Mouse (Mus musculus): ENCODE data around the gene Tbc1d1. TPM values are rescaled to one million over a fixed set of nuclear protein-coding genes. Genes with fewer than 3 reads are reported as not detected.

The Tbc1d1 gene
- polyA plus RNA-seq, 1 experiment: 0.10 TPM

- Histone ChIP-seq H3K4me3 (replicated peaks) (no peak overlapping the region), H3K9me3 (ENCODE audit: control insufficient read depth, low read length) (no peaks in the 10 kb centered on the region; the same call in 1 of the 2 replicates), H3K36me3 (ENCODE audit: control insufficient read depth) (peaks cover 1% of the 10 kb centered on the region; the same call in 1 of the 2 replicates), H3K27me3 (ENCODE audit: control insufficient read depth) (no peaks in the 10 kb centered on the region), H3K4me1 (ENCODE audit: control insufficient read depth) (peaks cover 6% of the 10 kb centered on the region)
- no peak for TF ChIP-seq TAL1 (IDR thresholded peaks at IDR 0.05; ENCODE audit: low read length)
- TF ChIP-seq GATA1 (IDR thresholded peaks at IDR 0.05; ENCODE audit: low read length): no peak
Measured at GRCm38 (mm10) chr5:64251435-64251834, 95.3 kb downstream of the Tbc1d1 start.

- H3K27me3 ChIP-seq (ENCODE audit: control insufficient read depth): no peaks in the 10 kb centered on the region
Measured at GRCm38 (mm10) chr5:64254278-64254677, 98.2 kb downstream of the Tbc1d1 start.

GRCm38 (mm10) chr5:64254988-64255387 is 98.9 kb downstream of the Tbc1d1 start:
- Histone ChIP-seq H3K4me3 (replicated peaks) (no peak overlapping the region), H3K36me3 (ENCODE audit: control insufficient read depth) (peaks cover 13% of the 10 kb centered on the region), H3K4me1 (ENCODE audit: control insufficient read depth) (peaks cover 6% of the 10 kb centered on the region), H3K9me3 (ENCODE audit: control insufficient read depth, low read length) (no peaks in the 10 kb centered on the region), H3K27me3 (ENCODE audit: control insufficient read depth) (no peaks in the 10 kb centered on the region)
- TF ChIP-seq TAL1 (IDR thresholded peaks at IDR 0.05; ENCODE audit: low read length) (no peak), GATA1 (IDR thresholded peaks at IDR 0.05; ENCODE audit: low read length) (no peak)

More at GRCm38 (mm10) chr5:64254278-64254677, 98.2 kb downstream of the Tbc1d1 start:
- no peak for TF ChIP-seq GATA1 (IDR thresholded peaks at IDR 0.05; ENCODE audit: low read length)
- TF ChIP-seq TAL1 (IDR thresholded peaks at IDR 0.05; ENCODE audit: low read length): no peak
- Histone ChIP-seq H3K4me1 (ENCODE audit: control insufficient read depth) (peaks cover 6% of the 10 kb centered on the region), H3K36me3 (ENCODE audit: control insufficient read depth) (peaks cover 13% of the 10 kb centered on the region), H3K4me3 (replicated peaks) (no peak overlapping the region), H3K9me3 (ENCODE audit: control insufficient read depth, low read length) (no peaks in the 10 kb centered on the region)

GRCm38 (mm10) chr5:64263348-64263747 is 107.2 kb downstream of the Tbc1d1 start:
- peaks cover 2% of the 10 kb centered on the region for H3K36me3 ChIP-seq (ENCODE audit: control insufficient read depth)
- no peaks in the 10 kb centered on the region for H3K9me3 ChIP-seq (ENCODE audit: control insufficient read depth, low read length)
- TF ChIP-seq GATA1 (IDR thresholded peaks at IDR 0.05; ENCODE audit: low read length) (no peak), TAL1 (IDR thresholded peaks at IDR 0.05; ENCODE audit: low read length) (no peak)
- no peaks in the 10 kb centered on the region for H3K27me3 ChIP-seq (ENCODE audit: control insufficient read depth)
- H3K4me1 ChIP-seq (ENCODE audit: control insufficient read depth): no peaks in the 10 kb centered on the region
- H3K4me3 ChIP-seq (replicated peaks): no peak overlapping the region

GRCm38 (mm10) chr5:64263898-64264478 is 107.9 kb downstream of the Tbc1d1 start:
- Histone ChIP-seq H3K4me1 (ENCODE audit: control insufficient read depth) (no peaks in the 10 kb centered on the region), H3K4me3 (replicated peaks) (no peak overlapping the region), H3K36me3 (ENCODE audit: control insufficient read depth) (no peaks in the 10 kb centered on the region; the same call in 1 of the 2 replicates), H3K9me3 (ENCODE audit: control insufficient read depth, low read length) (no peaks in the 10 kb centered on the region), H3K27me3 (ENCODE audit: control insufficient read depth) (no peaks in the 10 kb centered on the region)
- TF ChIP-seq TAL1 (IDR thresholded peaks at IDR 0.05; ENCODE audit: low read length): no peak
- no peak for TF ChIP-seq GATA1 (IDR thresholded peaks at IDR 0.05; ENCODE audit: low read length)

- H3K4me3 ChIP-seq (replicated peaks): no peak overlapping the region
- no peaks in the 10 kb centered on the region for H3K27me3 ChIP-seq (ENCODE audit: control insufficient read depth)
- TF ChIP-seq TAL1 (IDR thresholded peaks at IDR 0.05; ENCODE audit: low read length) (no peak), GATA1 (IDR thresholded peaks at IDR 0.05; ENCODE audit: low read length) (no peak)
- H3K4me1 ChIP-seq (ENCODE audit: control insufficient read depth): no peaks in the 10 kb centered on the region
- peaks cover 2% of the 10 kb centered on the region; the same call in 1 of the 2 replicates for H3K36me3 ChIP-seq (ENCODE audit: control insufficient read depth)
- no peaks in the 10 kb centered on the region for H3K9me3 ChIP-seq (ENCODE audit: control insufficient read depth, low read length)
Measured at GRCm38 (mm10) chr5:64265145-64265544, 109.0 kb downstream of the Tbc1d1 start.

GRCm38 (mm10) chr5:64265906-64266305 is 109.8 kb downstream of the Tbc1d1 start:
- Histone ChIP-seq H3K4me1 (ENCODE audit: control insufficient read depth) (no peaks in the 10 kb centered on the region), H3K36me3 (ENCODE audit: control insufficient read depth) (peaks cover 2% of the 10 kb centered on the region; the same call in 1 of the 2 replicates), H3K27me3 (ENCODE audit: control insufficient read depth) (no peaks in the 10 kb centered on the region), H3K9me3 (ENCODE audit: control insufficient read depth, low read length) (no peaks in the 10 kb centered on the region), H3K4me3 (replicated peaks) (no peak overlapping the region)
- no peak for TF ChIP-seq GATA1 (IDR thresholded peaks at IDR 0.05; ENCODE audit: low read length)

- Histone ChIP-seq H3K9me3 (ENCODE audit: control insufficient read depth, low read length) (no peaks in the 10 kb centered on the region), H3K4me1 (ENCODE audit: control insufficient read depth) (no peaks in the 10 kb centered on the region), H3K4me3 (replicated peaks) (no peak overlapping the region), H3K27me3 (ENCODE audit: control insufficient read depth) (no peaks in the 10 kb centered on the region), H3K36me3 (ENCODE audit: control insufficient read depth) (peaks cover 6% of the 10 kb centered on the region; the same call in 1 of the 2 replicates)
- TF ChIP-seq GATA1 (IDR thresholded peaks at IDR 0.05; ENCODE audit: low read length): no peak
- no peak for TF ChIP-seq TAL1 (IDR thresholded peaks at IDR 0.05; ENCODE audit: low read length)
Measured at GRCm38 (mm10) chr5:64266534-64266933, 110.4 kb downstream of the Tbc1d1 start.

- Histone ChIP-seq H3K9me3 (ENCODE audit: control insufficient read depth, low read length) (no peaks in the 10 kb centered on the region), H3K36me3 (ENCODE audit: control insufficient read depth) (peaks cover 11% of the 10 kb centered on the region), H3K27me3 (ENCODE audit: control insufficient read depth) (no peaks in the 10 kb centered on the region), H3K4me1 (ENCODE audit: control insufficient read depth) (no peaks in the 10 kb centered on the region), H3K4me3 (replicated peaks) (no peak overlapping the region)
- no peak for TF ChIP-seq TAL1 (IDR thresholded peaks at IDR 0.05; ENCODE audit: low read length)
- TF ChIP-seq GATA1 (IDR thresholded peaks at IDR 0.05; ENCODE audit: low read length): no peak
Measured at GRCm38 (mm10) chr5:64267279-64267678, 111.2 kb downstream of the Tbc1d1 start.

- no peaks in the 10 kb centered on the region for H3K27me3 ChIP-seq (ENCODE audit: control insufficient read depth)
- no peaks in the 10 kb centered on the region for H3K9me3 ChIP-seq (ENCODE audit: control insufficient read depth, low read length)
- TF ChIP-seq GATA1 (IDR thresholded peaks at IDR 0.05; ENCODE audit: low read length): no peak
- TF ChIP-seq TAL1 (IDR thresholded peaks at IDR 0.05; ENCODE audit: low read length): no peak
- no peak overlapping the region for H3K4me3 ChIP-seq (replicated peaks)
- no peaks in the 10 kb centered on the region for H3K4me1 ChIP-seq (ENCODE audit: control insufficient read depth)
- H3K36me3 ChIP-seq (ENCODE audit: control insufficient read depth): peaks cover 11% of the 10 kb centered on the region
Measured at GRCm38 (mm10) chr5:64269669-64270068, 113.6 kb downstream of the Tbc1d1 start.
